Mouse (Mus musculus) brain, embryonic 14.5 days (tissue): ENCODE results near the gene Galntl6. TPM values are rescaled to one million over a fixed set of nuclear protein-coding genes. Genes with fewer than 3 reads are reported as not detected.

ENCODE experiments used
- DNase-seq: peaks from one replicate; pipeline ENCODE4 v3.0.0-alpha.2; 2011; ENCODE audit warnings: low read depth
- CTCF ChIP-seq: fragments of 200-500 bp; IDR thresholded peaks from 2 replicates; pipeline ENCODE4 v1.5.1; 2012; ENCODE audit warnings: inconsistent platforms, mild to moderate bottlenecking, moderate library complexity, borderline replicate concordance; ENCODE audit not compliant: insufficient read depth, insufficient read length; ENCODE audit errors: extremely low read depth
- POLR2A ChIP-seq: fragments of 200-500 bp; IDR thresholded peaks from 2 replicates; pipeline ENCODE4 v1.6.1; 2012; ENCODE audit warnings: mild to moderate bottlenecking, inconsistent platforms, borderline replicate concordance; ENCODE audit not compliant: poor library complexity, insufficient read depth, insufficient read length, severe bottlenecking; ENCODE audit errors: extremely low read depth
- polyA plus RNA-seq: library from polyadenylated mRNA; depleted of rRNA; stranded (reverse); fragments of >200 nt; gene quantifications from 2 replicates; pipeline ENCODE4 v1.2.3, GENCODE M21; 2012; rRNA removed

The Galntl6 gene
- polyA plus RNA-seq, 1 experiment = 9.0 TPM

DNA sequence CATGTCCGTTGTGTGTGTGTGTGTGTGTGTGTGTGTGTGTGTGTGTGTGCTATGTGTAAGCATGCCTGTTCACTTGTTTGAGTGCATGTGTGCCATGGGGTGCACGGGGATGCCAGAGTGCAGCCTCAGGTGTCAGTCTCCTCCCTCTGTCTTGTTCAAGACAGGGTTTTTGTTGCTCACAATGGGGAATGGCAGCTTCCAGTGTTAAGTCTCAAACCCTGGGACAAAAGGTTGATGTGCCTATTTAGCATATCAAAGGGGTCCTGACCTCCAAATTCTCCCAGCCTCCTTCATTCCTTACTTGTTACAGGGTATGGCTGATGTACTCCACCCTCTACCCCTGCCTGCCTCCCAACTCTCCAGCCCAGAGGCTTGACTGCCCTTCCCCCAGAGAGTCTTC lies 1179.6 kb downstream of the Galntl6 start:
- DNase-seq = no peak
- TF ChIP-seq CTCF (no peak), POLR2A (no peak)

DNA sequence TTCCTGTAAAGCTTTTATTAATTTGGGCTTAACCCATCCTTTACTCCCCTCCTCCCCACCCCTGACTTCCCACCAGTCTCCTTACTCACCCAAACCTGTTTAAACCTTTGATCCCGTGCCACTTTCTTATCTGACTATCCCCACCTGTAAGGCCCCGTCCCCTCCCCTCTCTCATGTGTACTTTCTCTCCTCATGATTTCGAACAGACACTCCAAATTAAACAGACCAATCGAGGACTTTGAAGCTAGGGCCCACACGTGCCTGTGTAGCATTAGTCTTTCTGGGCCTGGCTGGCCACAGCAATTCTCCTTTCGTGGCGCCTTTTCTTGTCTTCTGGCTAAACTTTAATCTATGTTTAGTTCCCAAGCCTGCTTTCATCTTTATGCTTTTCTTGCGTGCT lies 1180.8 kb downstream of the Galntl6 start:
- DNase-seq = no peak
- TF ChIP-seq POLR2A (no peak), CTCF (no peak)

DNA sequence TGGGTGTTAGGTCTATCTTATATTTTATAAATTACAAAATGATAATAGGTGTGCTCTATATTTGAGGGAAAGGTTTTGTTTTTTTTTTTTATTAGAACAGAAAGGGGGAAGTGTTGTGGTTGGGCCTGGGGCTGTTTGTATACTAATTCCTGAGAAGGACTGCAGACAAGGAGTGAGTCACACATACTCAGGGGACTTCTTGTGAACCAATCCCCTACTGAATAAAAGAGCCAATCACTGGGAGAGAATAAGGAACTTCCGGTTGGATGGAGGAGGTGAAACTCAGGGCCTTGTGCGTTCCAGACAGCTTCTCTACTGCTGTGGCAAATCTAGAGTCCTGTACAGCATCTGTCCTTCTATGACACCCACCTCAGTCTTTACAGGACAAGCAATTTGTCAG lies 1184.2 kb downstream of the Galntl6 start:
- TF ChIP-seq POLR2A (no peak), CTCF (no peak)
- DNase-seq = no peak

DNA sequence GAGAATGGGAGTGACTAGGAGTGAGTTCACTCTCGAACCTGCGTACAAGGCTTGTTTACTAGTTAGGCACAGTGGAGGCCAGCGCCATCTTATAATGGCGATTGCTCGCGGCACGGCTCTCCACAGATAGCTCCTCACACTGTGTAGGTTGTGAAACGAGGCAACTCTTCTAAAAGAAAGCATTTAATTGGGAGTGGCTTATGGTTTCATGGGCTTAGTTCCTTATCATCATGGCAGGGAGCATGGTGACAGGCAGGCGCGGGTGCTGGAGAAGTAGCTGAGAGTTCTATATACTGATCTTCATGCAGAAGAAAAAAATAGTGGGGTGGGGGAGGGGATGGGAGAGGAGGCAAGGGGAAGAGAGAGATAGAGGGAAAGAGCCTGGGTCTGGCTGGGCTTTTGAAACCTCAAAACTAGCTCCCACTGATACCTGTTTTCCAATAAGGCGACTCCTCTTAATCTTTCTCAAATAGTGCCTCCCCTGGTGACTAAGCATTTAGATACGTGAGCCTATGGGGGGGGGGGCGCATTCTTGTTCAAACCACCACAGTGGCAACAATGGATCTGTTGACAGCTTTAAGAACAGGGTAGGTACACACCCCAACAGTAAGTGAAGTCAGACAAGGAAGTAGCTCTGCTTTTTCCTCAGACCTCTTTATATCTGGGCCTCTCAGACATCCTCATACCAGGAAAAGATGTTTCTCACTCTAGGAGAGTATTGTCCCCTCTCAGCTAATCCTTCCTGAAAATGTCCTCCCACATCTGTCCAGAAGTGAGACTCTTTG lies 1187.4 kb downstream of the Galntl6 start:
- no peak for TF ChIP-seq CTCF
- TF ChIP-seq POLR2A = no peak

More for the DNA sequence above, 1187.4 kb downstream of the Galntl6 start:
- no peak for DNase-seq

Other genes starting within 250 kb of the Galntl6 start
- 13.2 and 13.6 TPM in 2 replicates for gene BC030500, start 885 bp downstream of the Galntl6 start, polyA plus RNA-seq